Mouse (Mus musculus): ENCODE measurements at regions not wholly inside any gene's neighbourhood (a gene's known extent, or its start where the extent isn't known, plus 50 kb on each side); places are given as distances from the start of the nearest gene placed in this dataset.

DNA sequence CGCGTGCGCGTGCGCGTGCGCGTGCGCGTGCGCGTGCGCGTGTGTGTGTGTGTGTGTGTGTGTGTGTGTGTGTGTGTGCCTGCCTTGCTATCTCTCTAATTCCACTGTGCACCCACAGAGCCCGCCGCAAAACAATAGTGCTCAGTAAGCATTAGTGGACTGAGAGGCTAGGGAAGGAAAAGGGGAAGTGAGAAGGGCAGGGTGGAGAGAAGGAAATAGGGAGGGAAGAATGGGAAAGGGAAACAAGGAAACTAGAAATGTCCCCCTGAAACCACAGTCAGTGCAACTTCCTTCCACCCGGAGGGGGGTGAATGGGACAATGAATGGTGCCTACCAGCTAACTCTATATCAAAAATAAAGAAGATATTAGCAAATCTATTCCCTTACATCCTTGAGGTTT, 100.7 kb downstream of the Btc start:
- TF ChIP-seq POLR2A (IDR thresholded peaks at IDR 0.05; ENCODE audit: borderline replicate concordance, extremely low read depth, insufficient read depth, insufficient read length, poor library complexity, severe bottlenecking) (no peak), CTCF (IDR thresholded peaks at IDR 0.05; ENCODE audit: borderline replicate concordance, extremely low read depth, insufficient read depth, insufficient read length) (no peak)
